Mouse (Mus musculus) adrenal gland, postnatal 4 days (tissue): Measurements from ENCODE around the gene Ano6. TPM values are rescaled to one million over a fixed set of nuclear protein-coding genes. Genes with fewer than 3 reads are reported as not detected.

ENCODE experiments used
- DNase-seq, 2 experiments: peaks; one replicate each; pipeline ENCODE4 v3.0.0; 2021 to 2022; ENCODE audit warnings: low spot score in 2 of 2, mixed read lengths in 2 of 2
- total RNA-seq, 2 experiments: library from RNA; stranded (reverse); gene quantifications; 2 replicates each; pipeline ENCODE4 v1.2.3; 2021

Ano6 gene
- total RNA-seq, 2 experiments from 2014 or later, result 72.2 to 75.9 TPM

- DNase-seq, result no peak
Measured at GRCm38 (mm10) chr15:95967516-95968196, 177.0 kb downstream of the Ano6 start.

GRCm38 (mm10) chr15:95969596-95969995, 179.0 kb downstream of the Ano6 start:
- DNase-seq, result no peak

GRCm38 (mm10) chr15:95970176-95970575, 179.5 kb downstream of the Ano6 start:
- no peak for DNase-seq

GRCm38 (mm10) chr15:95970691-95971090, 180.0 kb downstream of the Ano6 start:
- DNase-seq, result no peak

GRCm38 (mm10) chr15:95971302-95971701, 180.7 kb downstream of the Ano6 start:
- DNase-seq, result no peak

GRCm38 (mm10) chr15:95972156-95972555, 181.5 kb downstream of the Ano6 start:
- no peak for DNase-seq

GRCm38 (mm10) chr15:95972621-95973020, 182.0 kb downstream of the Ano6 start:
- DNase-seq, result no peak

- DNase-seq, result no peak
Measured at GRCm38 (mm10) chr15:95974021-95974597, 183.5 kb downstream of the Ano6 start.

GRCm38 (mm10) chr15:95976156-95976876, 185.7 kb downstream of the Ano6 start:
- DNase-seq, result no peak

GRCm38 (mm10) chr15:95977169-95977938, 186.7 kb downstream of the Ano6 start:
- no peak for DNase-seq

- no peak for DNase-seq
Measured at GRCm38 (mm10) chr15:95977939-95978252, 187.3 kb downstream of the Ano6 start.

- no peak for DNase-seq
Measured at GRCm38 (mm10) chr15:95980641-95981040, 190.0 kb downstream of the Ano6 start.

GRCm38 (mm10) chr15:95987916-95988315, 197.3 kb downstream of the Ano6 start:
- no peak for DNase-seq

GRCm38 (mm10) chr15:95989496-95990124, 199.0 kb downstream of the Ano6 start:
- no peak for DNase-seq

- no peak for DNase-seq
Measured at GRCm38 (mm10) chr15:96002958-96003601, 212.4 kb downstream of the Ano6 start.

- DNase-seq, result no peak
Measured at GRCm38 (mm10) chr15:96011640-96012390, 221.2 kb downstream of the Ano6 start.

- no peak for DNase-seq
Measured at GRCm38 (mm10) chr15:96012391-96012775, 221.7 kb downstream of the Ano6 start.

GRCm38 (mm10) chr15:96014501-96014900, 223.9 kb downstream of the Ano6 start:
- DNase-seq, result no peak

- no peak for DNase-seq
Measured at GRCm38 (mm10) chr15:96020465-96020864, 229.8 kb downstream of the Ano6 start.

GRCm38 (mm10) chr15:96021506-96021905, 230.9 kb downstream of the Ano6 start:
- DNase-seq, result no peak
